Mouse (Mus musculus): ENCODE results near the gene Rtel1.

DNA sequence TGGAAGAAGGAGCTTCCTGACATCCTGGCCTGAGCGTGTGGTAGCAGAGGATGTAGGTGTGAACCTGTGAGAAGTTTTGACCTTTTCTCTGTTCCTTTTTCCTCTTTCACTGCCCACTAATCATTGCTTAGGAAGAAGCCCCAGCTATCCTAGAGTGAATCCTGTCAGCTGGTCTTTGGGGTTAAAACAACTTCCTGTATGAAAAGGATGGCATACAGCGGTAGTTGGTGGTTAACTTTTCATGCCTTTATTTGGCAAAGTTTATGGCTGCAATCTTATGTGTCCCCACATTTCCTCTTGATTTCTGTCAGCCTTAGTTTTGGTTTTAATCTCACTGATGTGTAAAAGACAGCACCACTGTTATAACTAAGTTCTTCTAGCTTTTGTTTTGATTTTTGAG lies 57.7 kb downstream of the Rtel1 start:
- TF ChIP-seq CTCF (IDR thresholded peaks at IDR 0.05; ENCODE audit: control insufficient read depth, insufficient read depth, insufficient read length): no peak
- no peak for TF ChIP-seq MYOG (IDR thresholded peaks at IDR 0.05; ENCODE audit: control insufficient read depth, extremely low read depth, insufficient read length)
- no peak for TF ChIP-seq MAX (IDR thresholded peaks at IDR 0.05)
